Mouse (Mus musculus) right cerebral cortex, adult 18-20 months (tissue): ENCODE measurements around the gene Pcmt1.
"Not testable (repeated sequence)": the region's sequence is repeated elsewhere in the genome, so short reads cannot be mapped to it uniquely, and the experiment has no call there.

Experiments used
- DNase-seq: peaks from one replicate; pipeline ENCODE4 v3.0.0; 2022; ENCODE audit warnings: mixed read lengths

Pcmt1 gene

DNA sequence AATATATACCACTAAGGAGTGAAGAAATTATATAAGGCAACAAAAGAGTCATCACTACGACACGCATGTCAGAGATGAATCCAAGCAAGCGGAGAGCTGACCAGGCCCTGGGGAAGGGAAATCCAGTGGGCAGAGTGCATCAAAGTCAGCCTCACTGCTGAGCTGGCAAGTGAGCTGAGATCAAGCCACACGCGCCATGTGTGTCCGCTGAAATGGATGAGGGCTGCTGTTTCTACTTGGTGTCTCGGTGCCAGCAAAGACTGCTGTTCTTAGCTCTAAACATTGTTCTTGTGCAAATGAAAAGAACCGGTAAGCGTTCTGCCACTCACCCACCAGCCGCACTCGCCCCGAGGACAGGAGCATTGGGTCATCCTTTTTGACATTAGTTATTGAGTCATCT is 40.6 kb downstream of the Pcmt1 start:
- no peak for DNase-seq

DNA sequence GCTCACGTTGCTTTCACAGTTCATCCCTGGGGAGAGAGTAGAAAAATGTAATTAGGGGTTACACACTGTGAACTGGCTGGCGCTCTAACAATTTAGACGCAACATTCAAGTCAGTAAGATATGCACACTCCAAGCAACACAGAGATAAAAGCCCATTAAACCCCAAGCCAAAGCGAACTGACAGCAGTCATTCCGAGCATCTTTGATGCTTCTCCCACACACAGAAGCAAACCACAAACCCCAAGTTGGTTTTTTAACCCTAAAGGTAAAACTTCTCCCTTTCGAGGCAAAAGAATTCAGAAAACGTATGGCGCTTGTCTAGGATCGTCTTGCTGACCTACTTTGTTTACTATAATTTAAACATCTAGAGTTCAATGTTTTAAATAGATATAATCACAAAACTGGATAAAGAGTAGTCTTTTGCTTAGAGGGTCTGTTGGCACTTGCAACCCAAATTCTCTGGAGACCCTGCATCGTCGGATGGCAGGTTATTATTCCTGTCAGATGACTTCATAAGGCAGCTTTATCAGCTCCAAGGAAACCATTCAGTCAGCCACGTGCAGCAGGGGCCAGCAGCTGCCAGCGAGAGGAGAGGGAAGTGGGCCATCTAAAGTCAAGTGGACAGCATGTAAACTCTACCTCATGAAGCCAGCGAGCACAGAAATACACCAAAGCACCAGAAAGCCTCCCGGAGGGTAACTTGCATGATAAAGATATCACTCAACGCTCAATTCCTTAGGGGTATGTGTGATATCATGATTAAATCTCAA is 49.8 kb downstream of the Pcmt1 start:
- no peak for DNase-seq

DNA sequence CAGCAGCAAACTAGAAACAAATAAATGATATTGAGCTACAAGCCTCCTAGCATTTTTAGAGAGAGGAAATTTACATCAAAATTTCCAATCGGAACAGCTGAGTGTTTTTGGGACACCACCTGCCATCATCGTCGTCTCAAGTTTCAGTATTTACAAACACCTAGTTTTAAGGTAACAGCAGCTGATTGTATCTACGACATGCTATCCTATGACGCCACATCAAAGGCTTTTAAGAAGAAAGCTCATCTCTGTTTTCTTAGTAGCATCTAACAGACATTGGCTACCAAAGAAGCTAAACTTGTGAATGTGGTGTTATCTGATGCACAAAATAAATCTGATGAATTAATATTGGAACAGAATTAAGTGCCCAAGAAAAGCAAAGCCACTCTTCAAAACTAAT is 50.6 kb downstream of the Pcmt1 start:
- no peak for DNase-seq

DNA sequence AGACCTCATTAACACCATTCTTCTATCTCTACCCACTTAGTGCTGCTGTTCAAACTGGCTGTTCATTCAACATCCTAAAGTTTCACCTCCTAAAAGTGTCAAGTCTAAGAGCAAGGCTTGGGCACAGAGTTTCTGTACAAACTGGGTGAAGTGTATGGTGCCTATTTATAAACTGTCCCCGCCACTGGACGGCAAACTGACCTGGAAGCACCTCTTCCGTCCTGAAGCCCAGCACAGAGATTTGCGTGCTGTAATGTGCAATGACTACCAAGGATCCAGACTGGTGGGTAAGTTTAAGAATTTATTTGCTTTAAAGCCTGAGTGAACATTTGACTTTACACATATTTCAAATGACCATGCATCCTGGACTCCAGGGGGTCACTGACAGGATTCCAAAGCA is 51.8 kb downstream of the Pcmt1 start:
- DNase-seq: no peak

DNA sequence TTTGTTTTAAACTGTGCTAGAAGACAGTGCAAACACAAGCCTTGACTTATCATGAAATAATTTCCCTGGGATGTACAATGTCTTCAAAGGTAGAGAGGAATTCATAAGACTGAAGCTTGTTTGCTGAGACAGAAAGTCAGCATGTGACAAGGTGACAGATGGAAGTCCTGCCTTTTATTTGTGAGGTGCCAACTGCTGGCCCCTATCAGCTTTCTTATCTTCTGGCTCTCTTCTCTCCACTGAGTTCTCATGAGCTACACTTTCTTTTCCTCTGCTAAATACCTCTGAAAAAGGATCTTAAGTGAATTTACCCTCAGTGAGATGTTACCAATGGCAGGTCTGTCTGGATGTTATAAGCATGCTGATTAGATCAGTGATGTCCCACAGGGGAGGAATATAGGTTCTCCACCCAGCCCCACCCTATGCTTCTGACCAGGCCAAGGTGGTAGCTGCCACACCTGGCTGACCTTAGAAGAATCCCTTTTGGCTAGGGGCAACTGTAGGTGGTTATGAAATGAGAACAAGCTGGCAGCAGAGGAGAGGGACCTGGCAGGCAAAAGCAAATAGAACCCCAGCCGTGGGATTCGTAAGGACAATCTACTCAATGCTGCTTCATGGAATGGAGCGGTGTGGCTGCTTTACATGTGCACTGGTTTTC is 56.9 kb downstream of the Pcmt1 start:
- DNase-seq: no peak

DNA sequence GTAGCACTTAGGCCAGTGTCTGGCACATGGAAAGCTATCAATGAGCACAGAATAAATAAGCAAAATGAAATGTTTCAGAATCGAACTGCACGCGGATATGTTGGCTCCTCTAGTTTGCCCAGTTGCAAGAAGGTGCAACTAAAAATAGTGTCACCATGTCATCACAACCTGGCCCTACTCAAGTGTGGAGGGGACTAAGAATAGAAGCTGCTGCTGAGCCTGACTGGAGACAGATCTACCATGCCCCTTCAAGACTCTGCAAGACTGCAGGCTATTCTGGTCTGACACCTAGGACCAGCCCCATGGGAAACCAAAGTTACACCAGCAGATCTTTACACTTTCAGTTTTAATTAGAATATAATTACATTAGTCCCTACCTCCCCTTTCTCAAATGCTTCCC is 58.6 kb downstream of the Pcmt1 start:
- DNase-seq: no peak

DNA sequence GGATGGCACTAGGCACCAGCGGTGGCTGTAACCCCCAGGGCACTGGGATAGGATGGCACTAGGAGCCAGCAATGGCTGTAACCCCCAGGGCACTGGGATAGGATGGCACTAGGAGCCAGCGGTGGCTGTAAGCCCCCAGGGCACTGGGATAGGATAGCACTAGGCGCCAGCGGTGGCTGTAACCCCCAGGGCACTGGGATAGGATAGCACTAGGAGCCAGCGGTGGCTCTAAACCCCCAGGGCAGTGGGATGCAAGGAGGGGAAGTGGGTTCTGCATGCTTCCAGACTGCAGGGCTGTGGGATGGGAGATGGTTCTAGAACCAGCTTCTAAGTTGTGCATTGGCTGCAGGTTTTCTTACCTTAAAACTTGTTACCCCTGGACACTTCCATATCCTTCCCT is 60.2 kb downstream of the Pcmt1 start:
- no peak for DNase-seq

DNA sequence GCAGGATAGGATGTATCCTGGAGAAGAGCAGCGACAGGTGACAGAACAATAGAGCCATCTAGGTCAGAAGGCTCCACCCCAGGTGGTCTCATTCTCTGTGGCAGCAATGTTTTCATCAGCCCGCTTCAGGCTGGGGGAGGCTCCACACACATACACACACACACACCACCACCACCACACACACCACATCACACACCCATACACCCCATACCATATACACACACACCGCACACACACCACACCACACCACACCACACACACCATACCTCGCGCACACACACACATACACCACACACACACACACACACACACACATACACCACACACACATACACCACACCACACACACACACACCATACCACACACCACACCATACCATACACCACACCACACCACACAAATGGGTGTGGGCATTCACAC is 61.1 kb downstream of the Pcmt1 start:
- no peak for DNase-seq

DNA sequence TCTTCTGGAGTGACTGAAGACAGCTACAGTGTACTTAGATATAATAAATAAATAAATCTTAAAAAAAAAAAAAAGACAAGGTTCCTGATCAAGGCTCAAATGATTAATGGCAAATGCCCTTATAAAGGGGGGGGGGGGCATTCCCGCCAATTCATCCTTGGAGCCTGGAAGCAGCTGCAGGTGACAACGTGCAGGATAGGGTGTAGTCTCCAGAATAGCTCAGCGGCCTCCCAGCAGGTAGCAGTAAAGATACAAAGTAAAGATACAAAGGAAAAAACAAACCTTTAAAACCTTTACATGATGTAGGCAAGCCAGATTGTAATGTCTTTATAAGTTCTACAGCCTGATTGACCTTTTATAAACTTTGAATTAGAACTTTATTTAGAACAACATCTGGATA is 63.4 kb downstream of the Pcmt1 start:
- DNase-seq: not testable (repeated sequence)

DNA sequence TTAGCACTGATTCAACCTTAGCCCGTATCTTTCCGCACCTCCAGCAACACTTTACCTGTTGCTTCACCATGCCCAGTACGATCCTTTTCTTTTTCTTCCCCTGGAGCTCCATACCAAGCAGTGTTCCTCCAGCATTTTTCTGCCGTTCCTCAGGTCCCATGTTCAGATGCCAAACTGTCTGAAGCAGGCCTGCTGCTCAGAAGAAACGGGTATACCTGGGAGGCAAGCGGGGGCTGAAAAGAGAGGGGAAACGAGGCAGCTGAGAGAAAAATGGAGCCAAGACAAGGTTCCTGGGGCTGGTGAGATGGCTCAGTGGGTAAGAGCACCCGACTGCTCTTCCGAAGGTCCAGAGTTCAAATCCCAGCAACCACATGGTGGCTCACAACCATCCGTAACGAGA is 63.8 kb downstream of the Pcmt1 start:
- not testable (repeated sequence) for DNase-seq

DNA sequence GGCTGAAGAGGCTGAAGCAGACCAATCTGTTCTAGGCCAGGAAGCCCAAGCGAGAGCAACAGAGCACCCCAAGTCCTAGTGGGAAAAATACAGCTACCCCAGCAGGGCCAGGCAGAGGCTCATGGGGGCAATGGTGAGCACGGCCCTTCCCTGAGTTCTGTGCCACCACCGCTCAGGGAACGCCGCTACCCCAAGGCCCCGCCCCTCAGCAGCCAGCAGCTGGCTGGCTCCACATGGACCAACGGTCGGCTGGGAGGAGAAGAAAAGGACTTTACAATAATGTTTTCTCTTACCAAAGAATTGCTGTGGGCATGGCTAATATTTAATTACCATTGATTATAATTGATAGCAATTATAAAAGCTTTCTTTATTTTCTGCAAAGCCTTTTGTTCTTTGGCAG is 66.1 kb downstream of the Pcmt1 start:
- no peak for DNase-seq

DNA sequence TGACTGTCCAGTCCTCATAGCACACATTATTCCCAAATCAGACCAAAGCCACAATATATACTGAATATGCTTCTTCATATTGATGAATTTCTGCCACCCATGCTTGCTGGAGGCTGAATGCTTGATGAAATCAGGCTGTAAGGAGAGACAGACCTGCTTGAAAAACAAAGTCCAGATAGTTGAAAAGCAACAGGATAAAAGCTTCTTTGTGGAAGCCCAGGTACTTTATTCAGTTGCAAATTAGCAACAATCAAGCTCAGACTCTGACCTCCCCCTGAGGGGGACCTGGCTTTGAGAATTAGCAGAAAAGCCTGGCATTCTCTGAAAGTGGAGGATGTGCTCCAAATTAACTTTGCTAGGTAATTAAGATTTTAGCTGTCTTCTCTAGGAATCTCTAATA is 68.7 kb downstream of the Pcmt1 start:
- DNase-seq: not testable (repeated sequence)

DNA sequence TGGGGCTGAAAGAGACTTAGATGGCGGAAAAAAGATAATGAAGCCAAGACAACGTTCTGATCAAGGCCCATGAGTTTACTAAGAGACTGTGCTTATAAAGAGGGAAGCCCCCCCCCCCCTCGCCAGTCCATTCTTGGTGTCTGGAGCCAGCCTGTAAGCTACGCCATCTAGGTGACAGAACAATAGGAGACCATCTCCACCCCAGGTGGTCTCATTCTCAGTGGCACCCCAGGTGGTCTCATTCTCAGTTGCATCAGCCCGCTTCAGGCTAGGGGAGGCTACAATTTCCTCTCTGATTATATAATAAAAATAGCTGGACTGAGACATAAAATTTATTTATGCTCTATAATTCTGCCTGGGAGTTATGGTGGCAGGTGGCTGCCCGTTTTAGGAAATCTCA is 69.3 kb downstream of the Pcmt1 start:
- DNase-seq: no peak

DNA sequence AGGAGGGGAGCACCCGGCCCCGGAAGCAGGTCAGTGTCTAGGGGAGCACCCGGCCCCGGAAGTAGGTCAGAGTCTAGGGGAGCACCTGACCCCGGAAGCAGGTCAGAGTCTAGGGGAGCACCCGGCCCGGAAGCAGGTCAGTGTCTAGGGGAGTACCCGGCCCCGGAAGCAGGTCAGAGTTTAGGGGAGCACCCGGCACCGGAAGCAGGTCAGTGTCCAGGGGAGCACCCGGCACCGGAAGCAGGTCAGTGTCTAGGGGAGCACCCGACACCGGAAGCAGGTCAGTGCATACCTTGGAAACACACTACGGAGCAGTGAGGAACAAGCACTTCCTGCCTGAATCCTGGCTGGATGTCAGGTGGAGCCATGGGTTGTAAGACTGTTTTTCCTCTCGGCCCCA is 72.3 kb downstream of the Pcmt1 start:
- DNase-seq: no peak

DNA sequence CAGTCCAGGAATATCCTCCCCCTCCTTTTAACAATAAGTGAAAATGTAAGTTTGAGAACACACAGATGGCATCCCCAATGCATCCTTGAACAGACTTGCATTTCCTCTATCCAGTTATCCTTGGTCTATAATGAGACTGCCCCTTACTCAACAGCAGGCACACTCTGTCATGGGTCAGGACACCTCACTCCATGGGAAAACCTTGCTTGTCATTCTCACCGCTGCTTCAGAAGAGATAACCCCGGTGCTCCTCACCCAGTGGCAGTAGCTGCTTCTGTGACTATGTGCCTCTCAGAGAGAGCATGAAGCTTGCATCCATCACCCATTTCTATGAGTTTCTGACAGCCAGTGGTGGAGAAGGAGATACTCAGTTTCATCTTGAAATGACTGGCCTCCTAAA is 74.5 kb downstream of the Pcmt1 start:
- no peak for DNase-seq

DNA sequence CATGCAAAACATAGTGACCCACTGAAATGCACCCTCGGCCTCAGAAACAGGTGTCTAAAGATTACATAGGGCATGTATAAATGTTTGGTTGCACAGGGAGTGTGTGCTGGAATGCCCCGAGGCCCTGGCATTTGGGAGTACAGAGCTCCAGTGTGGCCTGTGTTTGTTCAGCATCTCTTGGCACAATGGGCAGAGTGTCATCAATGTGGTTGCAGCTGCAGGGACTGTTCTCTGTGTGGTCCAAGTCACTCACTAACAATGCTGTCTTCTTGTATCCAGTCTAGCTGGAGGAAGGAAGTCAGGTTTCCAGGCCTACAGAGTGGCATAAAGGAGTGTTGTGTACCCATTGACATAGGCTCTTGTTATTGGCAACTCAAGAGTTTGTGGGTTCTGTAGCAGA is 75.8 kb downstream of the Pcmt1 start:
- DNase-seq: peak; percentile 31

DNA sequence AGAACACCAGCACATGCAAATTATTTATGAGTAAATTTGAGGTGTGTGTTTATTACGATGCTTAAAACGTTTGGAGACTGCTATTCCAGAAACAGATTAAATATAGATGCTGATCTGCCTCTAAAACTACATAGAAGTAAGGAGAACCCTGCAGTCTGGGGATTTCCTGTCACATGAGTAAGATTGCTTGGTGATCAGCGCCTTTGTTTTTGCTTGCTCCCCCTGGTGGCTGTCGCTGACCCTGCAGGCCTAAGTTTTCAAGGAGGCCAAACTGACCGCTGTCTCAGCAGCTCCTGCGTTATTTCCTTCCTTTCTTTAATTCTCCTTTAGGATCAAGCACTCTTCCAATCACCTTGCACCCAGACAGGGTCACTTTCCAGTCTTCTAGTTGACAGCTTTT is 80.3 kb downstream of the Pcmt1 start:
- peak; percentile 51 for DNase-seq

DNA sequence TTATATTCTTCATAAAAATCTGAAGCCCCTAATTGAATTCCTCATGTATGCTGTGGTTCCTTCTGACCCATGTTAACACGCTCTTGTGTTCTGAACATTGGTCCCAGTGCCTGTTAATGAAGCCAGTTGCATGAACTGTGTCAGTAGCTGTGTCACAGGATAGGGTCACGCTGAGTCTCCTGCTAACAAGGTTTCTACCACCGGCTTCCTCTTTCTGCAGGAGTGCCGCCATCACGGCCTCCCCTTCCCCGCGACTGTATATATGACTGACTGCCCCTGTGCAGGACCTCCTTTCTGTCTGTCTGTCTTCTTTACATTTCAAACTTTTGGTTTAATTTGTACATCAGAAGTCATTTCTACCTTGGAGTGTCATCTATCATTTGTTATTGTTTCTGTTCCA is 82.8 kb downstream of the Pcmt1 start:
- no peak for DNase-seq

DNA sequence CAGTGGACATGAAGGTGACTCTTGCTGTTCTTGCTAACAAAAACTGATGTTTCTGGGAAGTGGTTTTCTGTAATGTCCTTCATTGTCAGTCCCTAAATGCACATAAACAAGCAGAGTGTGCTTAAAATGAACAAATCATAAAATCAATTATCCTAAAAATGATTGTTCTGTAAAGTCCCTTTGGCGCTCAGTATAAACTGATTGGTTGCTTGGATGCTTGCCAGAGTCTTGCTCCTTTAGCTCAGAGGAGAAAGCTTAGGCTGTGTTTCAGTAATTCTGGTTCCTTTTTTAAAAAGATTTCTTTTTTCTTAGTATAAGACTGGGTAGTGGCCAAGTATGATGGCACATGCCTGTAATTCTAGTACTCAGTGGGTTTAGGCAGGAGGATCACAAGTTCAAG is 84.7 kb downstream of the Pcmt1 start:
- no peak for DNase-seq

DNA sequence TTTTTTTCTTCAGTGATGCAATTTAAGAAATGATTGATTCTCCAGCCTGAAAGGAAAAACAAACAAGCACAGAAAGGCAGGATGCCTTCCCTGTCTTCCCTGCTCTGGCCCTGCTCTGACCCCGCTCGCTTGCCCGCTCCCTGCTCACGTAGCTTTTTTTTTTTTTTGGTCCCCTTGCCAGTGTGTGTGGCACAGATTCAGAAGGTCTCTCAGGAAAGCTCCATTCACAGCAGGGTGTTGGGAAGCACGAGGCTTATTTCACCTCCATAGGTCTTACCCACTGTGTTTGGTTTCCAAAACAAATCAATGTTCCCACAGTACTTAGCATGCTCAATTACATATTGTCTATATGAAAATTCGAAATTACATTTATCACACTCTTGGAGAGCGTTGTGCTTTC is 86.1 kb downstream of the Pcmt1 start:
- no peak for DNase-seq

DNA sequence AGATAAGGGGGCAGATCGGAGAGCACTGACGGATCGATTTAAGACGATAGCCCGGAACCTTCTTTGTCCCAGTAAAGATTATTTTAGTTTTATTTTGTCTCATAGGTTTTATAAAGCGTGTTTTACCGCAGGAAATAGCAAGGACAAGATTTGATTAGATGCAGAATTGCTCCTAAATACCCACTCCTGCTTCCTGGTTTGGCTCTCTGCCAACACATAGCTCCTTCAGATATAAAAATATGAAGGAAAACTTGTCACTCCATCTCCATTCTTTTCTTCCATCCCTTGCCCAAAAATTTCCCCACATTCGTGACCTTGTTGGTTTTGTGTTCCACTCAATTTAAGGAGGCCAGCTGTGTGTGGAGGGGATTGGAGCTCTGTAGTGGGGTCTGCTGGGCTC is 90.1 kb downstream of the Pcmt1 start:
- no peak for DNase-seq

DNA sequence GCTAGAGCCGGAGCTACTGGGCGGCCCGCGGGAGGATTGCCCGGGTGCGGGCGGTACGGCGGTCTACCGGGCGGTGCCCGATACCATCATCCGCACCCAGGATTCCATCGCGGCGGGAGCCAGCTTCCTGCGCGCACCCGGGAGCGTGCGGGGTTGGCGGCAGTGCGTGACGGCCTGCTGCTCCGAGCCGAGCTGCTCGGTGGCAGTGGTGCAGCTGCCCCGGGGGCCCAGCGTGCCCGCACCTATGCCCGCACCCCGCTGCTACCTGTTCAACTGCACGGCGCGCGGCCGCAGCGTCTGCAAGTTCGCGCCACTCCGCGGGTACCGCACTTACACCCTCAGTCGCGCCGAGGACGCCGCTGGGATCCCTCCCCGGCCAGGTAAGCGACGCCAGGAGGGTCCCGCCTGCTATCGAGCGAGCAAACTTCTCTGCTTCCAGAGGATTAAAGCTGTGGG is 90.7 kb downstream of the Pcmt1 start:
- peak; percentile 46 for DNase-seq

DNA sequence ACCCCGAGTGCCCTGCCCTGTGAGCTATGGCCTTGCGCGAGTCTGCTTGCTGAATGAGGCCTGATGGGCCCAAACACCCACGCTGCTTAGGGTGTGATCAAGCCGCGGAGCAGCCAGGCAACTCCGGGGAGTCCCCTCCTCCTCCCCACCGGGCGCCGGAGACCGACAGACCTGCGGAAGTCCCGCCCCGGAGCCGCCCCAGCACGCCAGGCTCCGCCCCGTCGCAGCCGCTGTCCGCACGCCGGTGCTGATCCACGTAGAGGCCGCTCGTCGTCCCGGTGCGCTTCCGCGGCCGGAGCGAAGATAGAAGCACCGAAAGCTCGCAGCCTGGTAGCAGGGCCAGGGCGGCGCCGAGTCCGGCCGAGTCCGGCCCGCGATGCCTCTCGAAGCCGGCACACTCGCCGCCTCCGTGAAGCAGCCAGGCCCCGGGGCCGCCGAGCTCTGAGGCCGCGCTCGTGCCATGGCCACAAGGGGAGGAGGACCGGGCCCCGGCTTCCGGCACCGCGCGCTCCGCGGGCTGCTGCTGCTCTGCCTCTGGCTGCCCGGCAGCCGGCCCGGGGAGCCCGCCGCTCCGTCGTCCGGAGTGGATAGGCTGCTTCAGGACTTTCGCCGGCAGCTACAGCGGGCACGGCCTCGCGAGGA is 91.2 kb downstream of the Pcmt1 start, which contains the start of gene Lrp11:
Gene Lrp11, plus strand, starts transcription at position 209 of the 642 bp plus-strand sequence.
- peak; percentile 91 for DNase-seq

DNA sequence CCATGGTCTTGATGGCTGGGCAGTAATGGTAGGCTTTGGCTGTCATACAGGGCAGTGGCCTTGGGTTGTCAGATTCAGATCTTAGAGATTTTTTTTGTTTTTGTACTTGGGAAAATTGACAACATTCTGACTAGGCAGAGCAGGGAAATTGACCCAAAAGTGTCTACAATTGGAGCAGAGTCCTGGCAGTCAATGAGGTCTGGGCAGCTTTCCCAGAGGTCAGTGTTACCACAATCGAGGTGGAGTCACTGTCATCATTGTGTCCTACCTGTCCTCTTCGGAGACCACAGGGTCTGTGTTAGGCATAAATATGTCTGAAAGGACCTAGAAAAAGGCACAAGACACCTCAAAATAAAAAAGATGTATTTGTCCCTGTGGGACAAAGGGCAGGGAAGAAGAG is 94.2 kb downstream of the Pcmt1 start:
- DNase-seq: no peak
